Mouse (Mus musculus) hindbrain, embryonic 12.5 days (tissue): ENCODE measurements at regions not wholly inside any gene's neighbourhood (a gene's known extent, or its start where the extent isn't known, plus 50 kb on each side); places are given as distances from the start of the nearest gene placed in this dataset.

Experiments
- ATAC-seq: fragments of 200-750 bp; cut with Nextera tagmentation; 2 replicates; pipeline ENCODE4 v1.8.0; 2017; ENCODE audit warnings: moderate TSS enrichment; ENCODE audit not compliant: low FRiP score
- H3K27ac ChIP-seq: fragments of 300-500 bp; sonication (generic); 2 replicates; pipeline ENCODE4 v1.5.1; 2016; ENCODE audit warnings: mild to moderate bottlenecking
- H3K27me3 ChIP-seq: fragments of 300-500 bp; sonication (generic); 2 replicates; pipeline ENCODE4 v1.6.1; 2016; ENCODE audit warnings: mild to moderate bottlenecking
- H3K36me3 ChIP-seq: fragments of 300-500 bp; sonication (generic); 2 replicates; pipeline ENCODE4 v1.6.1; 2016; ENCODE audit warnings: mild to moderate bottlenecking
- H3K4me1 ChIP-seq: fragments of 300-500 bp; sonication (generic); 2 replicates; pipeline ENCODE4 v1.6.1; 2016
- H3K4me2 ChIP-seq: fragments of 300-500 bp; sonication (generic); replicated peaks from 2 replicates; pipeline ENCODE4 v1.6.1; 2016; ENCODE audit warnings: mild to moderate bottlenecking
- H3K4me3 ChIP-seq: fragments of 300-500 bp; sonication (generic); 2 replicates; pipeline ENCODE4 v1.5.1; 2016; ENCODE audit warnings: mild to moderate bottlenecking
- H3K9ac ChIP-seq: fragments of 300-500 bp; sonication (generic); 2 replicates; pipeline ENCODE4 v1.6.1; 2016; ENCODE audit warnings: mild to moderate bottlenecking, moderate library complexity
- H3K9me3 ChIP-seq: fragments of 300-500 bp; sonication (generic); replicated peaks from 2 replicates; pipeline ENCODE4 v1.6.1; 2016; ENCODE audit warnings: mild to moderate bottlenecking
- WGBS: fragments of 180-500 bp; shearing (Covaris S2); methylation state at CpG from one replicate; pipeline ENCODE4 v1.1.7; 2016; 5-methylcytosine and 5-hydroxymethylcytosine counted together

DNA sequence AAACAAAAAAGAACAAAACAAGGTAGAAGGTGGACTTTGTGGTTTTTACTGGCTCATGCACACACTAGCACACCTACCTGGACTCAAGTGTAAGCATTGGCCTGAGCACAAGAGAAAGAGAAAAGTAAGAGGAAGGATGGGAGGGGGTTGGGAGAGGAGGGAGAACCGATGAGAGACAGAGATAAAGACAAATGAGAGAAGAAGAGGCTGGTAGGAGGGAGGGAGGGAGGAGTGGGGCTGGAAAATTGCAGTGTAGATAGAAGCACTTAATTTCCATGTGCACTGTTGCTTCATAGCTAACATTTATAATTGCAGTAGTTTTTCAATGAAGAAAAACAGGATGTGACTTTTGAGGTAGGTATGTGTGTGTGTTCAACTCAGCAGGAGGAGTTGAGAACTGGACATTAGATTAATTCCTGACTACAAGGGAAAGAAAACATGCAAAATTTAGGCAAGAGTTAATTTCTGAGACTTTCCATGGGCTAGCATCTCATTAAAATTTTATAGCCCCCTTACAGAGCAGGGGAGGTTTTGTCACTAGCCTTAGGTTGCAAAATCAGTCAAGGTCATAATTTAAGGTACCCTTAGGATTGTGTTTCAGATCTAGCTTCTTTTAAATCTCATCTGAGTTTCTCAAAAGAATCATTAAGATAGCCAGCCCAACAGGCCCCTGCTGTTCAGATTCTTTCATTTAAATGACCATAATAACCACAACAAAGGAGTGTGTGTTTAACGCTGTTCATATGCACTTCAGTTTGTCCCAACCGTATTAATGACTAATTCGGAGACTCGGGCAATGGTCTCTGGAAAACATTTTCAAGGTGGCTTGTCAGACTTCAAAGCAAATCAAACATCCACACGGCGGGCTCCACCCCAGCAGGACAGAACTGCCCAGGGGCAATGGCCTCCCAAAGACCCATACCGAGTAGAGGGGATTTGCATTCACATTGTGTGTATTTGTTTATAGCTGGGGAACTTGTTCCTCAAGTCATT is 788.3 kb downstream of the Robo1 start:
- H3K9ac ChIP-seq = no peak overlapping the region
- ATAC-seq = no peak
- H3K27me3 ChIP-seq = no peaks in the 10 kb centered on the region
- no peak overlapping the region for H3K27ac ChIP-seq
- H3K9me3 ChIP-seq = no peaks in the 10 kb centered on the region
- H3K4me3 ChIP-seq = no peak overlapping the region
- H3K36me3 ChIP-seq = no peaks in the 10 kb centered on the region
- WGBS = 3% methylated on average over 8 of the region's 8 CpGs
- peak overlapping the region; percentile 31 for H3K4me2 ChIP-seq
- H3K4me1 ChIP-seq = peaks cover 21% of the 10 kb centered on the region
